Mouse (Mus musculus): ENCODE measurements at regions not wholly inside any gene's neighbourhood (a gene's known extent, or its start where the extent isn't known, plus 50 kb on each side); places are given as distances from the start of the nearest gene placed in this dataset.

GRCm38 (mm10) chr5:133999698-134000097, 99.8 kb upstream of the Castor2 start:
- in situ Hi-C loops (cut with MboI; ENCODE audit: low pct_ligation_motif_present, low pct_unique_long_range_greater_than_20kb, low sequenced_read_pairs), result no loop called here
- no peak for DNase-seq (ENCODE audit: extremely low read depth)
- peaks cover 10% of the 10 kb centered on the region for H3K9me3 ChIP-seq (replicated peaks; ENCODE audit: low read length)
- H3K9ac ChIP-seq (ENCODE audit: insufficient read depth, low read depth), result no peak overlapping the region
- H3K27me3 ChIP-seq (replicated peaks), result no peaks in the 10 kb centered on the region
- no peak for TF ChIP-seq USF2 (conservative IDR thresholded peaks at IDR 0.05; ENCODE audit: low read depth, low read length)
- no peaks in the 10 kb centered on the region for H3K4me1 ChIP-seq (ENCODE audit: control insufficient read depth in 1 of 2, insufficient read depth in 2 of 2)
- H3K4me2 ChIP-seq (ENCODE audit: insufficient read depth, low read depth, poor library complexity, severe bottlenecking), result no peak overlapping the region
- H3K36me3 ChIP-seq (replicated peaks in 1 of 2; ENCODE audit: control insufficient read depth in 1 of 2, insufficient read depth in 1 of 2, low read length in 1 of 2), result no peaks in the 10 kb centered on the region
- no peak overlapping the region for H3K27ac ChIP-seq (ENCODE audit: insufficient read depth, low read depth)
- H3K4me3 ChIP-seq (replicated peaks in 1 of 3; ENCODE audit: low read depth in 2 of 3, low read length in 2 of 3, poor library complexity in 1 of 3), result no peak overlapping the region
- dilution Hi-C loops (cut with MboI; ENCODE audit: extremely low pct_ligation_motif_present, extremely low pct_unique_long_range_greater_than_20kb, low sequenced_read_pairs), result no loop called here
- H3K79me2 ChIP-seq (replicated peaks; ENCODE audit: control insufficient read depth, extremely low read depth, insufficient read depth, poor library complexity, severe bottlenecking), result no peaks in the 10 kb centered on the region

- in situ Hi-C loops (cut with MboI; ENCODE audit: low pct_ligation_motif_present, low pct_unique_long_range_greater_than_20kb, low sequenced_read_pairs) (no loop called here), dilution Hi-C loops (cut with MboI; ENCODE audit: extremely low pct_ligation_motif_present, extremely low pct_unique_long_range_greater_than_20kb, low sequenced_read_pairs) (no loop called here)
- Histone ChIP-seq H3K4me2 (ENCODE audit: insufficient read depth, low read depth, poor library complexity, severe bottlenecking) (no peak overlapping the region), H3K9me3 (replicated peaks; ENCODE audit: low read length) (peaks cover 33% of the 10 kb centered on the region), H3K79me2 (replicated peaks; ENCODE audit: control insufficient read depth, extremely low read depth, insufficient read depth, poor library complexity, severe bottlenecking) (no peaks in the 10 kb centered on the region), H3K4me1 (ENCODE audit: control insufficient read depth in 1 of 2, insufficient read depth in 2 of 2) (no peaks in the 10 kb centered on the region), H3K27me3 (replicated peaks) (no peaks in the 10 kb centered on the region), H3K4me3 (replicated peaks in 1 of 3; ENCODE audit: low read depth in 2 of 3, low read length in 2 of 3, poor library complexity in 1 of 3) (no peak overlapping the region), H3K9ac (ENCODE audit: insufficient read depth, low read depth) (no peak overlapping the region), H3K27ac (ENCODE audit: insufficient read depth, low read depth) (no peak overlapping the region), H3K36me3 (replicated peaks in 1 of 2; ENCODE audit: control insufficient read depth in 1 of 2, insufficient read depth in 1 of 2, low read length in 1 of 2) (no peaks in the 10 kb centered on the region)
- DNase-seq (ENCODE audit: extremely low read depth), result no peak
- TF ChIP-seq SMC3 (IDR thresholded peaks at IDR 0.05; ENCODE audit: low read depth, low read length), result no peak
- no peak for TF ChIP-seq KAT2A (IDR thresholded peaks at IDR 0.05; ENCODE audit: insufficient replicate concordance, low read length)
- no peak for TF ChIP-seq PAX5 (IDR thresholded peaks at IDR 0.05; ENCODE audit: low read length)
- no peak for TF ChIP-seq E2F4 (IDR thresholded peaks at IDR 0.05; ENCODE audit: insufficient replicate concordance, low read depth, low read length)
- no peak for TF ChIP-seq CHD1 (IDR thresholded peaks at IDR 0.05; ENCODE audit: low read depth, low read length)
- TF ChIP-seq ZKSCAN1 (IDR thresholded peaks at IDR 0.05; ENCODE audit: borderline replicate concordance, low read depth, low read length), result no peak
- no peak for TF ChIP-seq MAZ (IDR thresholded peaks at IDR 0.05; ENCODE audit: low read depth, low read length)
- TF ChIP-seq UBTF (IDR thresholded peaks at IDR 0.05; ENCODE audit: low read depth, low read length), result no peak
- TF ChIP-seq MYC (IDR thresholded peaks at IDR 0.05; ENCODE audit: low read depth, low read length), result no peak
- no peak for TF ChIP-seq ETS1 (conservative IDR thresholded peaks at IDR 0.05; ENCODE audit: low read depth, low read length)
- TF ChIP-seq MAX (IDR thresholded peaks at IDR 0.05; ENCODE audit: low read length), result no peak
- TF ChIP-seq GABPA (IDR thresholded peaks at IDR 0.05; ENCODE audit: insufficient replicate concordance, low read depth, low read length), result no peak
- TF ChIP-seq JUND (conservative IDR thresholded peaks at IDR 0.05; ENCODE audit: low read depth, low read length), result no peak
- no peak for TF ChIP-seq BHLHE40 (IDR thresholded peaks at IDR 0.05; ENCODE audit: low read depth, low read length)
- no peak for TF ChIP-seq USF1 (IDR thresholded peaks at IDR 0.05; ENCODE audit: low read depth, low read length)
- TF ChIP-seq HCFC1 (IDR thresholded peaks at IDR 0.05; ENCODE audit: low read depth, low read length), result no peak
Observed at GRCm38 (mm10) chr5:133991994-133992393, 107.5 kb upstream of the Castor2 start.

Data from CH12.LX (cell line).